Mouse (Mus musculus): ENCODE measurements around the gene Sell. TPM values are rescaled to one million over a fixed set of nuclear protein-coding genes. Genes with fewer than 3 reads are reported as not detected.

Gene Sell
- polyA plus RNA-seq, 1 experiment from 2014 or later, result 0.17 TPM

DNA sequence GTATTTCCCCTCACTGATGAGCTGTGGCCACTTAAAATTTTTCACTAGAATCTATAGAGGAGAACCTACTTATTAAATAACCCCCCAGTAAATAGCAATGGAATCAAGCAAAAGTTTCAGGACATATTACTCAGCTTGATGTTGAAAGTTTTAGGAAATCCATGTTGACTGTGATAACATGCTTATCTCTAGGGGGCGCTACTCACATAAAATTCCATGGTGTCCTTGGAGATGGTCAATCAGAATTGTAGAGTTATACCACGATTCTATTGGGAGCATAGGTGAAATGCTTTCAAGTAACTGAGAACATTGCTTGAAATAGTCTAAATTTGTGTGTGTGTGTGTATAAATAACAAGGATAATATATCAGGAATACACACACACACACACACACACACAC is 7.0 kb upstream of the Sell start:
- H3K27ac ChIP-seq, result no peak overlapping the region
- WGBS, result 33% methylated on average over 2 of the region's 2 CpGs
- H3K4me1 ChIP-seq, result no peaks in the 10 kb centered on the region
- H3K4me3 ChIP-seq, result no peak overlapping the region
- ATAC-seq (ENCODE audit: insufficient number of reproducible peaks, insufficient read depth, low FRiP score, low TSS enrichment), result no peak
- no peaks in the 10 kb centered on the region for H3K9me3 ChIP-seq
- no peaks in the 10 kb centered on the region for H3K36me3 ChIP-seq
- H3K4me2 ChIP-seq (replicated peaks), result no peak overlapping the region
- H3K9ac ChIP-seq, result no peak overlapping the region
- no peaks in the 10 kb centered on the region for H3K27me3 ChIP-seq

DNA sequence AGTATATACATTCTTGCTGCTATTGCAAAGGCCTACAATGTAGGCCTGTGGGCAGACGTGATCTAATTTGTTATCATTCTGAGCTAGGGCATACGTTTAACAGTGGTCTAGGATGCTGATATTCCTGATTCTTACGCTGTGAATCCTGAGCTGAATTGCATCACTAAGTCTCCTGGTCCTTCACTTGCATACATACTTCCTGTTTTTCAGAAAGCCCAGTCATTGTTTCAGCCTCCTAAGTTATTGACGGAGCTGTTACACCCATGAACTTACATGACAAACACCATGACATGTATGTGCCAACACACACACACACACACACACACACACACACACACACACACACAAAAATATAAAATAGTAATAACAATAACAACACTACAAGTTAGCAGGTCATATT is 1.7 kb upstream of the Sell start:
- no peaks in the 10 kb centered on the region for H3K4me1 ChIP-seq
- no peaks in the 10 kb centered on the region for H3K9me3 ChIP-seq
- 90% methylated on average over 4 of the region's 4 CpGs for WGBS

DNA sequence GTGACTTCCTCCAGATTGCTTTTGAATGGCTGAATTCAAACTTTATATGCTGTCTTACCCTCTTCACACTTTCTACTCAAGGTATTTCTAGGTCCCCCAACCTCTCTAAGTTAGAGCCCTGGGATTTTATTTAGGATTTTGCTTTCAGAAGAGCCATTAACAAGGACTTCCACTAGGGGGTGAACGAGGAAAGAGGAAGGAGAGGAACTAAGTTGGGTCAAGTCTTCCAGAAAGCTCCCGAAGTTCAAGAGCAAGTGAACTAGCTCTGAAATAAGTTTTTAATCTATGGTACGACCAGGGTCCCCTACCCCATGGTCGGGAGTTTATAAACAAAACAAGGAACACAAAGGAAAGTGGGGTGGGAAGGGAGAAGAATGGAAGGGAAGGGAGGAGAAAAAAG is 504 bp upstream of the Sell start:
- H3K27ac ChIP-seq, result no peak overlapping the region
- no peak overlapping the region for H3K4me2 ChIP-seq (replicated peaks)
- no peak overlapping the region for H3K9ac ChIP-seq
- WGBS, result 48% methylated on average over 4 of the region's 4 CpGs
- H3K9me3 ChIP-seq, result no peaks in the 10 kb centered on the region
- no peak overlapping the region for H3K4me3 ChIP-seq
- H3K36me3 ChIP-seq, result no peaks in the 10 kb centered on the region
- H3K4me1 ChIP-seq, result no peaks in the 10 kb centered on the region
- ATAC-seq (ENCODE audit: insufficient number of reproducible peaks, insufficient read depth, low FRiP score, low TSS enrichment), result no peak
- H3K27me3 ChIP-seq, result no peaks in the 10 kb centered on the region

More for the DNA sequence above, 1.7 kb upstream of the Sell start:
- ATAC-seq (ENCODE audit: insufficient number of reproducible peaks, insufficient read depth, low FRiP score, low TSS enrichment), result no peak
- H3K27ac ChIP-seq, result no peak overlapping the region
- no peak overlapping the region for H3K4me2 ChIP-seq (replicated peaks)
- H3K9ac ChIP-seq, result no peak overlapping the region
- no peaks in the 10 kb centered on the region for H3K27me3 ChIP-seq
- H3K36me3 ChIP-seq, result no peaks in the 10 kb centered on the region
- H3K4me3 ChIP-seq, result no peak overlapping the region

DNA sequence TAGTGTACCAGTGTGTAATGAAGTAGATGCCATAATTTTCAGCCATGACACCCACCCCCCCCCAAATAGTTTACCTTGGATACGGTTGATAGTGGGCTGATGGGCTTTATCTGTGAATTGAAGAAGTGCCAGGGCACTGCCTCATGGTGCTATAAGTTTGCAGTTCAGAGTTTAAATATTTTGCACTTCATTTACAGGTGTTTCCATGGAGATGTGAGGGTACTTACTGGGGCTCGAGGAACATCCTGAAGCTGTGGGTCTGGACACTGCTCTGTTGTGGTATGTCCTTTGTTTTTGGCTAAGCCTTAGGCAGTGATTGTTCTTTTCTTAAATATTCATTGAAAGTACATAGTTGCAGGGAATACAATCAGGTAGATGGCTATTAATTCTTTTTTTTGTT is 1.1 kb downstream of the Sell start:
- Histone ChIP-seq H3K36me3 (no peaks in the 10 kb centered on the region), H3K27ac (no peak overlapping the region), H3K4me1 (no peaks in the 10 kb centered on the region), H3K27me3 (no peaks in the 10 kb centered on the region), H3K4me3 (no peak overlapping the region), H3K9me3 (no peaks in the 10 kb centered on the region), H3K9ac (no peak overlapping the region), H3K4me2 (replicated peaks) (no peak overlapping the region)
- no peak for ATAC-seq (ENCODE audit: insufficient number of reproducible peaks, insufficient read depth, low FRiP score, low TSS enrichment)
- 64% methylated on average over 2 of the region's 2 CpGs for WGBS

DNA sequence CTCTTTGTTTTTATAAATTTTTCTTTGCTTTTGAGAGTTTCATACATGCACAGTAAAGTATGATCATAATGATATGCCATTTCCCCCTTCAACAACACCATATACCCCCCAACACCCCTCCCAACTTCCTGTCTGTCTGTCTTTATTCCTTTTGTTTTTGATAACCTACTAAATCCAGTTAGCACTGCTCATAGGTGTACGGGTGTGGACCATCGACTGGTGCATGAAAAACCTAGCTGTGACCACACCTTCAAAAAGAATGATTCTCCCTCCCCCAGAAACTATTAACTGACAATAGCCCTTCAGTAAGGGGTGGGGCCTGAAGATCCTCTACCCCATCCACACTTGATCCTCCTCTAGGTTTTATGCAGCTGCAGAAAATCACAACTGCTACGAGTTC is 2.0 kb downstream of the Sell start:
- Histone ChIP-seq H3K36me3 (no peaks in the 10 kb centered on the region), H3K27ac (no peak overlapping the region), H3K9ac (no peak overlapping the region), H3K4me1 (no peaks in the 10 kb centered on the region), H3K4me3 (no peak overlapping the region), H3K27me3 (no peaks in the 10 kb centered on the region), H3K4me2 (replicated peaks) (no peak overlapping the region), H3K9me3 (no peaks in the 10 kb centered on the region)
- ATAC-seq (ENCODE audit: insufficient number of reproducible peaks, insufficient read depth, low FRiP score, low TSS enrichment), result no peak
- WGBS, result 64% methylated on average over 3 of the region's 3 CpGs

DNA sequence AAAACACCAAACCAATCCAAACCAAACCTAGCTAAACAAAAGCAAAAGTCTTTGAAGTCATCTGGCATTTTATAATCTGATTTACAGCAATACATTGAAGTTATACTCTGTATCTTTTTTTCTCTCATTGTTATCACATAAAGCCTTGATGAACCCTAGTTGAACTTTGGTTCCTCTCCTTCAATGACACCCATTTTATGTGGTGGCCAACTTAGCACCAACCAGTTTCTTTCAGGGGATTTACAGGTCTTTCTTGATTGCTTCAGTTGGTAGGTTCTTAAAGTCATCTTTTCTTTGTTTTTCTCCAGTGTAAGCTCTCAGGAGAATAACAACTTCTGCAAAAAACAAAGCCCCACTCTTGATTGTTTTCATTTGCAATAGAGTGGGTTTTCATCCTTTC is 7.5 kb downstream of the Sell start:
- Histone ChIP-seq H3K4me3 (no peak overlapping the region), H3K9me3 (no peaks in the 10 kb centered on the region)
- no peak for ATAC-seq (ENCODE audit: insufficient number of reproducible peaks, insufficient read depth, low FRiP score, low TSS enrichment)

DNA sequence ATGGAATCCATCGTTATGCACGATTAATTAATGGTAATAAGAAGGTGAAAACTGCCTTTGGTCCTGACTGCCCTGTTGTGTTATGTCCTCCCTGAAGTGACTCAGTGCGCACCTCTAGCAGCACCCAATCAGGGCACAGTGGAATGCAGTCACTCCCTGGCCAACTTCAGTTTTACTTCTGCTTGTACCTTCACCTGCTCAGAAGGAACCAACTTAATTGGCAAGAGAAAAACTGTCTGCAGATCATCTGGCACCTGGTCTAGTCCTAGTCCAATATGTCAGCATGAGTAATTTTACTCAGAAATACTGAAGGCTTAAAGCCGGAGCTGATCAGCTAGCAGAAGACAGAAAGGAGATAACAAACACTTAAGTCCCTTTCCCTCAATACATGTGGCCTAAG is 8.7 kb downstream of the Sell start:
- Histone ChIP-seq H3K4me2 (replicated peaks) (no peak overlapping the region), H3K4me3 (no peak overlapping the region), H3K27me3 (no peaks in the 10 kb centered on the region), H3K36me3 (no peaks in the 10 kb centered on the region), H3K4me1 (no peaks in the 10 kb centered on the region), H3K9me3 (no peaks in the 10 kb centered on the region), H3K27ac (no peak overlapping the region), H3K9ac (no peak overlapping the region)
- WGBS, result 83% methylated on average over 4 of the region's 4 CpGs
- no peak for ATAC-seq (ENCODE audit: insufficient number of reproducible peaks, insufficient read depth, low FRiP score, low TSS enrichment)

More for the DNA sequence above, 7.5 kb downstream of the Sell start:
- H3K4me2 ChIP-seq (replicated peaks), result no peak overlapping the region
- H3K27me3 ChIP-seq, result no peaks in the 10 kb centered on the region
- no peaks in the 10 kb centered on the region for H3K4me1 ChIP-seq
- no peak overlapping the region for H3K27ac ChIP-seq
- no peak overlapping the region for H3K9ac ChIP-seq
- no peaks in the 10 kb centered on the region for H3K36me3 ChIP-seq

DNA sequence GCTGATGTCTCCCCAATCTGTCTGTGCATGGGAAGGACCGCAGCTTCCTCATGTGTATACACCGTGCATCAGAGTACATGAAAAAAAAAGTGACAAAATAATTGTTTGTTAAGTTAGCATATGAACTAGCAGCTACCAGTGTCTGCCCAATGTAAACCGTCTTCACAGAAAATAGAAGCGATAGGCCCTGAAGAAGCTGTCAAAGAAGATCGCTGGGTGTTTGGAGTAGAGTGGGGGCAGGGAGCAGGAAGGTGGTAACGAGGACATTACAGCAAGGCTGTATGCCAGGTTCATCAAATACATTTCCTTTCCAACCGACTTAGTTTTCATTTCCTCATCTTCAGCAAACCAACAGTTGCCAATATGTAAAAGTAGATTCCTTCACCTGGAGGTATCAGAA is 9.3 kb downstream of the Sell start:
- Histone ChIP-seq H3K9ac (no peak overlapping the region), H3K4me3 (no peak overlapping the region), H3K4me1 (no peaks in the 10 kb centered on the region), H3K27ac (no peak overlapping the region), H3K36me3 (no peaks in the 10 kb centered on the region), H3K9me3 (no peaks in the 10 kb centered on the region), H3K27me3 (no peaks in the 10 kb centered on the region), H3K4me2 (replicated peaks) (no peak overlapping the region)
- whole genome bisulfite sequencing, result 90% methylated on average over 7 of the region's 7 CpGs
- no peak for ATAC-seq (ENCODE audit: insufficient number of reproducible peaks, insufficient read depth, low FRiP score, low TSS enrichment)

DNA sequence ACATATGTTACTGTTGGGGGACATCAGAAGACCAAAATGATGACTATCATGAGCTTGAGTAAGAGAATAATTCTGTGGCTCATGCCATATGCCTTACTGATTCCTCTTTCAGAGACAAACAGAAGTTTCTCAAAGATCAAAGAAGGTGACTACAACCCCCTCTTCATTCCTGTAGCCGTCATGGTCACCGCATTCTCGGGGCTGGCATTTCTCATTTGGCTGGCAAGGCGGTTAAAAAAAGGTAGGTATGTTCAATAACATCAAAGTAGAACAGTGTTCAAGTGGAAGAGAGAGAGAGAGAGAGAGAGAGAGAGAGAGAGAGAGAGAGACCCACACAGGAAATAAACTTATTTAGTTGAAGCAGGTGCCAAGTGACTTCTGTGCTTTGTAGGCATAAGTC is 10.2 kb downstream of the Sell start:
- Histone ChIP-seq H3K27me3 (no peaks in the 10 kb centered on the region), H3K9me3 (no peaks in the 10 kb centered on the region), H3K4me2 (replicated peaks) (no peak overlapping the region), H3K4me3 (no peak overlapping the region), H3K36me3 (no peaks in the 10 kb centered on the region), H3K27ac (no peak overlapping the region), H3K4me1 (no peaks in the 10 kb centered on the region), H3K9ac (no peak overlapping the region)
- 88% methylated on average over 4 of the region's 4 CpGs for WGBS
- no peak for ATAC-seq (ENCODE audit: insufficient number of reproducible peaks, insufficient read depth, low FRiP score, low TSS enrichment)

DNA sequence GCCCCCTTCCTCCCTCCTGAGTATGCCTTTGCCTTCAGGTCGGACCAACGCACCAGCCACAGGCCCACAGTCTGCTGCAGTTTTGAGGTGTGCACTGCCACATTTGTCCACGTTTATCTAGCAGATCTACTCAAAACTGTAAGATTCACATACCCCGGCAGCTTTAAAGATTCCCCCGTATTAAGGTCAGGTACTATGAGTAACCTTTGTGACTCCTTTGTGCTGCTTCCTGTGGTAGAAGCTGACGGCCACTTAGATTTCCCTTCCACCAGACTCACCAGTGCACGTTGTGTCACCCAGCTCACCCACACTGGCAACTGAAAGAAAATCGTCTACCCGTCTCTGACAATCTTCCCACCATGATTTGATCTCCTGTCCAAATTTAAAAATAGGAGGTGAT is 11.3 kb downstream of the Sell start:
- no peak overlapping the region for H3K27ac ChIP-seq
- no peak for ATAC-seq (ENCODE audit: insufficient number of reproducible peaks, insufficient read depth, low FRiP score, low TSS enrichment)
- no peak overlapping the region for H3K9ac ChIP-seq
- H3K27me3 ChIP-seq, result no peaks in the 10 kb centered on the region
- no peaks in the 10 kb centered on the region for H3K36me3 ChIP-seq
- no peak overlapping the region for H3K4me3 ChIP-seq
- H3K4me1 ChIP-seq, result no peaks in the 10 kb centered on the region
- H3K9me3 ChIP-seq, result no peaks in the 10 kb centered on the region
- H3K4me2 ChIP-seq (replicated peaks), result no peak overlapping the region
- 88% methylated on average over 9 of the region's 9 CpGs for WGBS

DNA sequence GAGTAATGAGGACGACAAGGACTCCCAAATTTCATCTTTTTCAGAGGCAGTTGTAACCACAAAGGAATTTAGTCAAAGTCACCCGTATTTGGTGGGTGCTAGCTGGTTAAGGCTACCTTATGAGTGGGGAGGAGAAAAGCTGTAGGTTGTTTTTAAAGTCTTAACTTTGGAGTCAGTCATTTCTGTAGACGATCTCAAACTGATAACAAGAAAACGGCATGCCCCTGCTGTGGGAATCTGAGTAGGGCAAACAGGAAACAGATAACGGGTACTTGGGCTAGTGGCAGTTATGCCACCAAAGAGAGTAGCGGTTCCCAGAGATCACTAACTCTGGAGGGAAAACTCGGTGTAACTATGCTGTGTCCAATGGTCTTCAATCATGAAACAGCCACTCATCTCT is 12.0 kb downstream of the Sell start:
- Histone ChIP-seq H3K4me2 (replicated peaks) (no peak overlapping the region), H3K4me3 (no peak overlapping the region), H3K36me3 (no peaks in the 10 kb centered on the region), H3K27me3 (no peaks in the 10 kb centered on the region), H3K9ac (no peak overlapping the region), H3K9me3 (no peaks in the 10 kb centered on the region), H3K27ac (no peak overlapping the region), H3K4me1 (no peaks in the 10 kb centered on the region)
- ATAC-seq (ENCODE audit: insufficient number of reproducible peaks, insufficient read depth, low FRiP score, low TSS enrichment), result no peak
- 82% methylated on average over 7 of the region's 7 CpGs for WGBS

DNA sequence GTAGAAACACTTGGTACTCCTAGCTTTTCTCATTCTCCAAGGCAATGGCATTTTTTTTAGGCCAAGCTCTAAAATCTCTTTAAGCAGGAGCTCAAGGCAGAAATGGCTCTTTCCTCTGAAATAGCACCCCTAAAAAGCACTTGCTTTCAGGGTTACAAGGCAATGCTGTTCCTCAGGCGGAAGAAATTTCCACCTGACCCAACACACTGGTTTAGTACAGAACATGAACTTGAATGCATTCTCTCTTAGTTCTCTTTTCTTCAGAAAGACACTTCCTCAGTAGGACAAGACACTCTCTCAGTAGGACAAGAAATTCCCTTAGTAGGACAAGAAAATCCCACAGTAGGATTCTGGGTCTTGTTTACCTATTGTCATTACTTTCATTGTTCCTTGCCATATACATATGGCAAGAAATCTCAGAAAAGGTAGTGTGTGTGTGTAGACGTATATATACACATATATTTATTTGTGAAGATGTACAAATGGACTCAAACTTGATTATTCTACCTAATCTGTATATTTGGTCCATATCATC is 12.9 kb downstream of the Sell start:
- no peak for ATAC-seq (ENCODE audit: insufficient number of reproducible peaks, insufficient read depth, low FRiP score, low TSS enrichment)

DNA sequence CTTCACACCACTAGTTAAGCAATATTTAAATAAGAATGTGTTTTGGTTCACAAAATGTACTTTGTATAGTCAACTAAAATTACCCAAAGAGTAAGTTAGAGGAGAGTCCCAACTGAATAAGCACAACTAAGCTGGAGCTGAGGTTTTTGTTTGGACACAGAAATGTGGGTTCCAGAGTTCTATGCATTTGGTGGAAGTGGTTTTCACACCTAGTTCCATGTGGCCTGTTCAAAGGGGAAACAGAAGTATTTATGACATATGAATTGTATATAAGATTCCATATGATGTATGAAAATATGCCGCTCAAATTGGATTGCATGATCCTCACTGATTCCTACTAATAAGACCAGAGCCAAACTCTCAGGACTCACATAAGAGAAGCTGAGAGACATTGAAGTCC is 13.6 kb downstream of the Sell start:
- H3K9ac ChIP-seq, result no peak overlapping the region
- H3K27ac ChIP-seq, result no peak overlapping the region
- H3K4me1 ChIP-seq, result no peaks in the 10 kb centered on the region
- H3K9me3 ChIP-seq, result no peaks in the 10 kb centered on the region
- H3K27me3 ChIP-seq, result no peaks in the 10 kb centered on the region
- no peaks in the 10 kb centered on the region for H3K36me3 ChIP-seq
- no peak for ATAC-seq (ENCODE audit: insufficient number of reproducible peaks, insufficient read depth, low FRiP score, low TSS enrichment)
- H3K4me2 ChIP-seq (replicated peaks), result no peak overlapping the region
- WGBS, result 90% methylated on average over 1 of the region's 1 CpGs
- H3K4me3 ChIP-seq, result no peak overlapping the region

More for the DNA sequence above, 12.9 kb downstream of the Sell start:
- H3K27ac ChIP-seq, result no peak overlapping the region
- H3K27me3 ChIP-seq, result no peaks in the 10 kb centered on the region
- H3K36me3 ChIP-seq, result no peaks in the 10 kb centered on the region
- 88% methylated on average over 2 of the region's 2 CpGs for WGBS
- no peak overlapping the region for H3K9ac ChIP-seq
- no peak overlapping the region for H3K4me3 ChIP-seq
- no peaks in the 10 kb centered on the region for H3K9me3 ChIP-seq
- no peaks in the 10 kb centered on the region for H3K4me1 ChIP-seq
- H3K4me2 ChIP-seq (replicated peaks), result no peak overlapping the region
